Mouse (Mus musculus) brain, embryonic 14.5 days (tissue): ENCODE data around the gene Nckap5.

Experiments used
- CTCF ChIP-seq: fragments of 200-500 bp; IDR thresholded peaks from 2 replicates; pipeline ENCODE4 v1.5.1; 2012; ENCODE audit warnings: inconsistent platforms, mild to moderate bottlenecking, moderate library complexity, borderline replicate concordance; ENCODE audit not compliant: insufficient read depth, insufficient read length; ENCODE audit errors: extremely low read depth
- POLR2A ChIP-seq: fragments of 200-500 bp; IDR thresholded peaks from 2 replicates; pipeline ENCODE4 v1.6.1; 2012; ENCODE audit warnings: mild to moderate bottlenecking, inconsistent platforms, borderline replicate concordance; ENCODE audit not compliant: poor library complexity, insufficient read depth, insufficient read length, severe bottlenecking; ENCODE audit errors: extremely low read depth

- TF ChIP-seq CTCF: no peak
- TF ChIP-seq POLR2A: no peak
These were observed 222.0 kb downstream of the Nckap5 start for GRCm38 (mm10) chr1:126608586-126608985.
